Mouse (Mus musculus): ENCODE measurements around the gene Lhpp. TPM values are rescaled to one million over a fixed set of nuclear protein-coding genes. Genes with fewer than 3 reads are reported as not detected.
A peak's percentile ranks its signal among the peaks of the same experiment; 100 is the strongest.

Lhpp gene
- total RNA-seq, 2 experiments from 2014 or later: 15.5 to 16.3 TPM

- DNase-seq (ENCODE audit: extremely low spot score in 1 of 2, low spot score in 2 of 2): no peak
- no peak for TF ChIP-seq CTCF (IDR thresholded peaks at IDR 0.05)
- Histone ChIP-seq H3K4me3 (no peak overlapping the region), H3K27ac (no peak overlapping the region)
- intact Hi-C loops (cut with DNase I): no loop called here
Observed at GRCm38 (mm10) chr7:132703515-132704309, 93.3 kb downstream of the Lhpp start.

GRCm38 (mm10) chr7:132704310-132704875, 94.0 kb downstream of the Lhpp start:
- TF ChIP-seq CTCF (IDR thresholded peaks at IDR 0.05): no peak
- Histone ChIP-seq H3K27ac (no peak overlapping the region), H3K4me3 (no peak overlapping the region)
- DNase-seq (ENCODE audit: extremely low spot score in 1 of 2, low spot score in 2 of 2): no peak
- intact Hi-C loops (cut with DNase I): no loop called here

- intact Hi-C loops (cut with DNase I): no loop called here
- peak; percentile 34 for TF ChIP-seq CTCF (IDR thresholded peaks at IDR 0.05)
- Histone ChIP-seq H3K4me3 (no peak overlapping the region), H3K27ac (no peak overlapping the region)
- DNase-seq (ENCODE audit: extremely low spot score in 1 of 2, low spot score in 2 of 2): no peak
Observed at GRCm38 (mm10) chr7:132705130-132705529, 94.7 kb downstream of the Lhpp start.

GRCm38 (mm10) chr7:132711579-132711978, 101.1 kb downstream of the Lhpp start:
- no peak for TF ChIP-seq CTCF (IDR thresholded peaks at IDR 0.05)
- intact Hi-C loops (cut with DNase I): no loop called here

GRCm38 (mm10) chr7:132712044-132712708, 101.7 kb downstream of the Lhpp start:
- TF ChIP-seq CTCF (IDR thresholded peaks at IDR 0.05): no peak
- Histone ChIP-seq H3K27ac (peak overlapping the region; percentile 94), H3K4me3 (no peak overlapping the region)
- no peak for DNase-seq (ENCODE audit: extremely low spot score in 1 of 2, low spot score in 2 of 2)
- intact Hi-C loops (cut with DNase I): loop anchor here (2.0 kb wide), 2 partner anchors 55 to 101 kb away; partner anchors contain the start of gene Fam53b

More at GRCm38 (mm10) chr7:132711579-132711978, 101.1 kb downstream of the Lhpp start:
- no peak overlapping the region for H3K4me3 ChIP-seq
- no peak for DNase-seq (ENCODE audit: extremely low spot score in 1 of 2, low spot score in 2 of 2)
- H3K27ac ChIP-seq: peak overlapping the region; percentile 94

- H3K4me3 ChIP-seq: no peak overlapping the region
- peak overlapping the region; percentile 94 for H3K27ac ChIP-seq
- intact Hi-C loops (cut with DNase I): loop anchor here (2.0 kb wide), 2 partner anchors 56 to 100 kb away; partner anchors contain the start of gene Fam53b
- no peak for TF ChIP-seq CTCF (IDR thresholded peaks at IDR 0.05)
- no peak for DNase-seq (ENCODE audit: extremely low spot score in 1 of 2, low spot score in 2 of 2)
Observed at GRCm38 (mm10) chr7:132712956-132713355, 102.5 kb downstream of the Lhpp start.

- TF ChIP-seq CTCF (IDR thresholded peaks at IDR 0.05): no peak
- intact Hi-C loops (cut with DNase I): loop anchor here (2.0 kb wide), 2 partner anchors 57 to 99 kb away; partner anchors contain the start of gene Fam53b
- no peak for DNase-seq (ENCODE audit: extremely low spot score in 1 of 2, low spot score in 2 of 2)
- H3K27ac ChIP-seq: peak overlapping the region; percentile 94
- no peak overlapping the region for H3K4me3 ChIP-seq
Observed at GRCm38 (mm10) chr7:132713483-132714126, 103.2 kb downstream of the Lhpp start.

GRCm38 (mm10) chr7:132714236-132714923, 103.9 kb downstream of the Lhpp start:
- Histone ChIP-seq H3K4me3 (no peak overlapping the region), H3K27ac (peak overlapping the region; percentile 94)
- no peak for TF ChIP-seq CTCF (IDR thresholded peaks at IDR 0.05)
- intact Hi-C loops (cut with DNase I): no loop called here
- DNase-seq (ENCODE audit: extremely low spot score in 1 of 2, low spot score in 2 of 2): peak in 1 of 2 experiments; percentile 52

- TF ChIP-seq CTCF (IDR thresholded peaks at IDR 0.05): no peak
- intact Hi-C loops (cut with DNase I): no loop called here
- peak overlapping the region; percentile 94 for H3K27ac ChIP-seq
- DNase-seq (ENCODE audit: extremely low spot score in 1 of 2, low spot score in 2 of 2): no peak
- H3K4me3 ChIP-seq: no peak overlapping the region
Observed at GRCm38 (mm10) chr7:132715259-132715658, 104.8 kb downstream of the Lhpp start.

GRCm38 (mm10) chr7:132719570-132719969, 109.1 kb downstream of the Lhpp start:
- Histone ChIP-seq H3K4me3 (no peak overlapping the region), H3K27ac (peak overlapping the region; percentile 78; the same call in 1 of the 2 replicates)
- no peak for TF ChIP-seq CTCF (IDR thresholded peaks at IDR 0.05)
- intact Hi-C loops (cut with DNase I): no loop called here
- DNase-seq (ENCODE audit: extremely low spot score in 1 of 2, low spot score in 2 of 2): no peak

GRCm38 (mm10) chr7:132720562-132720961, 110.1 kb downstream of the Lhpp start:
- intact Hi-C loops (cut with DNase I): loop anchor here (2.0 kb wide), 1 partner anchor 68 kb away; no protein-coding TSS in a partner anchor
- peak in 1 of 2 experiments; percentile 66 for DNase-seq (ENCODE audit: extremely low spot score in 1 of 2, low spot score in 2 of 2)
- peak overlapping the region; percentile 78 for H3K27ac ChIP-seq
- no peak for TF ChIP-seq CTCF (IDR thresholded peaks at IDR 0.05)
- no peak overlapping the region for H3K4me3 ChIP-seq

Measured in left cerebral cortex, adult 2 months (tissue).